Mouse (Mus musculus) spleen, postnatal 4 days (tissue): ENCODE measurements around the gene Gba.

Experiments used
- DNase-seq, 2 experiments: peaks; one replicate each; pipeline ENCODE4 v3.0.0; 2022; ENCODE audit warnings: low spot score in 2 of 2

Gene Gba

GRCm38 (mm10) chr3:89182531-89183057 is 20.1 kb upstream of the Gba start:
- DNase-seq, result no peak

GRCm38 (mm10) chr3:89183058-89183958 is 19.4 kb upstream of the Gba start, which contains the start of gene Fam189b:
Gene Fam189b, plus strand, starts transcription at chr3:89183143.
- DNase-seq, result peak; percentile 67 to 75

GRCm38 (mm10) chr3:89183959-89184315 is 18.8 kb upstream of the Gba start:
- no peak for DNase-seq

GRCm38 (mm10) chr3:89187197-89187596 is 15.5 kb upstream of the Gba start:
- peak in 1 of 2 experiments; percentile 74 for DNase-seq

- no peak for DNase-seq
Measured at GRCm38 (mm10) chr3:89187690-89188477, 14.8 kb upstream of the Gba start.

GRCm38 (mm10) chr3:89188478-89188875 is 14.3 kb upstream of the Gba start:
- no peak for DNase-seq

GRCm38 (mm10) chr3:89190436-89190835 is 12.3 kb upstream of the Gba start:
- DNase-seq, result no peak

GRCm38 (mm10) chr3:89193351-89193750 is 9.4 kb upstream of the Gba start:
- no peak for DNase-seq

- DNase-seq, result no peak
Measured at GRCm38 (mm10) chr3:89193853-89194252, 8.9 kb upstream of the Gba start.

GRCm38 (mm10) chr3:89195979-89196877 is 6.5 kb upstream of the Gba start:
- peak; percentile 85 to 92 for DNase-seq

- no peak for DNase-seq
Measured at GRCm38 (mm10) chr3:89199839-89200238, 2.9 kb upstream of the Gba start.

- no peak for DNase-seq
Measured at GRCm38 (mm10) chr3:89203142-89203514, 400 bp downstream of the Gba start.

GRCm38 (mm10) chr3:89206079-89206478 is 3.4 kb downstream of the Gba start:
- DNase-seq, result no peak

- no peak for DNase-seq
Measured at GRCm38 (mm10) chr3:89206695-89207094, 4.0 kb downstream of the Gba start.

GRCm38 (mm10) chr3:89208075-89208657 is 5.4 kb downstream of the Gba start:
- DNase-seq, result no peak

- no peak for DNase-seq
Measured at GRCm38 (mm10) chr3:89208736-89209135, 6.0 kb downstream of the Gba start.

- DNase-seq, result no peak
Measured at GRCm38 (mm10) chr3:89209731-89210130, 7.0 kb downstream of the Gba start.

- DNase-seq, result no peak
Measured at GRCm38 (mm10) chr3:89210162-89210561, 7.4 kb downstream of the Gba start.

GRCm38 (mm10) chr3:89210731-89211130 is 8.0 kb downstream of the Gba start:
- no peak for DNase-seq

- peak; percentile 84 to 91 for DNase-seq
Measured at GRCm38 (mm10) chr3:89213803-89214530, 11.2 kb downstream of the Gba start.
